Mouse (Mus musculus) brain, embryonic 18.5 days (tissue): ENCODE results near the gene Napsa.

ENCODE experiments used
- DNase-seq: peaks from one replicate; pipeline ENCODE4 v3.0.0-alpha.2; 2012; ENCODE audit warnings: low read depth, low spot score

Gene Napsa

GRCm38 (mm10) chr7:44625241-44626067, 53.3 kb downstream of the Napsa start:
- DNase-seq, result no peak

GRCm38 (mm10) chr7:44626068-44626385, 53.8 kb downstream of the Napsa start:
- no peak for DNase-seq

GRCm38 (mm10) chr7:44626966-44627365, 54.8 kb downstream of the Napsa start:
- DNase-seq, result no peak

GRCm38 (mm10) chr7:44628402-44629034, 56.3 kb downstream of the Napsa start:
- no peak for DNase-seq

GRCm38 (mm10) chr7:44630437-44630836, 58.3 kb downstream of the Napsa start:
- DNase-seq, result no peak

- DNase-seq, result no peak
Observed at GRCm38 (mm10) chr7:44632676-44633075, 60.5 kb downstream of the Napsa start.

GRCm38 (mm10) chr7:44633407-44633806, 61.2 kb downstream of the Napsa start:
- DNase-seq, result no peak
